Mouse (Mus musculus): ENCODE results near the gene Senp3. TPM values are rescaled to one million over a fixed set of nuclear protein-coding genes. Genes with fewer than 3 reads are reported as not detected.
A peak's percentile ranks its signal among the peaks of the same experiment; 100 is the strongest.
"Not testable (repeated sequence)": the region's sequence is repeated elsewhere in the genome, so short reads cannot be mapped to it uniquely, and the experiment has no call there.

Senp3 gene
- 83.7 and 90.5 TPM in 2 replicates for polyA plus RNA-seq (2015; fragmentation: Nextera tagmentation; extraction: Ambion mirVana)

GRCm38 (mm10) chr11:69681314-69682208 lies at the start of gene Senp3:
Gene Senp3 (minus strand): TSS chr11:69682084.
- under 1% methylated on average over 70 of the region's 80 CpGs for WGBS
- peaks cover 58% of the 10 kb centered on the region for H3K4me1 ChIP-seq
- H3K27me3 ChIP-seq = no peaks in the 10 kb centered on the region
- H3K9me3 ChIP-seq (replicated peaks) = no peaks in the 10 kb centered on the region
- peak within 1 kb of the TSS; percentile 80 for H3K4me3 ChIP-seq (replicated peaks)
- H3K9ac ChIP-seq = peak within 1 kb of the TSS; percentile 78
- ATAC-seq (ENCODE audit: insufficient number of reproducible peaks, low FRiP score, low TSS enrichment, low read depth) = peak; percentile 95
- H3K4me2 ChIP-seq (replicated peaks) = peak within 1 kb of the TSS; percentile 85
- peaks cover 22% of the 10 kb centered on the region for H3K36me3 ChIP-seq
- H3K27ac ChIP-seq (replicated peaks) = peak within 1 kb of the TSS; percentile 97

- H3K36me3 ChIP-seq = peaks cover 32% of the 10 kb centered on the region
- not testable (repeated sequence) for H3K4me3 ChIP-seq (replicated peaks); H3K9me3 ChIP-seq (replicated peaks); H3K4me2 ChIP-seq (replicated peaks); H3K4me1 ChIP-seq; H3K27ac ChIP-seq (replicated peaks); H3K27me3 ChIP-seq; ATAC-seq (ENCODE audit: insufficient number of reproducible peaks, low FRiP score, low TSS enrichment, low read depth); H3K9ac ChIP-seq
- 89% methylated on average over 2 of the region's 3 CpGs for WGBS
Observed at GRCm38 (mm10) chr11:69731408-69731807, 49.5 kb upstream of the Senp3 start.

GRCm38 (mm10) chr11:69729063-69729462 lies 47.2 kb upstream of the Senp3 start:
- Histone ChIP-seq H3K27ac (replicated peaks) (no peak overlapping the region), H3K27me3 (no peaks in the 10 kb centered on the region), H3K9me3 (replicated peaks) (no peaks in the 10 kb centered on the region), H3K4me3 (replicated peaks) (no peak overlapping the region), H3K36me3 (peaks cover 8% of the 10 kb centered on the region), H3K4me2 (replicated peaks) (no peak overlapping the region), H3K4me1 (no peaks in the 10 kb centered on the region), H3K9ac (no peak overlapping the region)
- no peak for ATAC-seq (ENCODE audit: insufficient number of reproducible peaks, low FRiP score, low TSS enrichment, low read depth)
- 18% methylated on average over 3 of the region's 3 CpGs for WGBS

DNA sequence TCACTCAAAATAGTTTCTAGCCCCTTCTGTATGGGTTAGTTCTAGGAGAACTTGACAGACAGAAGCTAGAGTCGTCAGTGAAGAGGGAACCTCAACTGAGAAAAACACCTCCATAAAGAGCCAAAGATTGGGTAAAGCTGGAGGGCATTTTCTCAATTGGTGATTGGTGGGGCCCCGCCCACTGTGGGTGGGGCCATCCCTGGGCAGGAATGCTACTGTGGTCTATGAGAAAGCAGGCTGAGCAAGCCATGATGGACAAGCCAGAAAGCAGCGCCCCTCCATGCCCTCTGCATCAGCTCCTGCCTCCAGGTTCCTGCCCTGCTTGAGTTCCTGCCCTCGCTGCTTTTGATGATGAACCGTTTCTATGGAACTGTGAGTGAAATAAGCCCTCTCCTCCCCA lies 44.1 kb upstream of the Senp3 start:
- Histone ChIP-seq H3K4me3 (replicated peaks) (no peak overlapping the region), H3K9ac (no peak overlapping the region), H3K4me1 (no peaks in the 10 kb centered on the region), H3K27me3 (no peaks in the 10 kb centered on the region), H3K9me3 (replicated peaks) (no peaks in the 10 kb centered on the region), H3K27ac (replicated peaks) (no peak overlapping the region), H3K4me2 (replicated peaks) (no peak overlapping the region), H3K36me3 (no peaks in the 10 kb centered on the region)
- no peak for ATAC-seq (ENCODE audit: insufficient number of reproducible peaks, low FRiP score, low TSS enrichment, low read depth)
- WGBS = 37% methylated on average over 5 of the region's 5 CpGs

DNA sequence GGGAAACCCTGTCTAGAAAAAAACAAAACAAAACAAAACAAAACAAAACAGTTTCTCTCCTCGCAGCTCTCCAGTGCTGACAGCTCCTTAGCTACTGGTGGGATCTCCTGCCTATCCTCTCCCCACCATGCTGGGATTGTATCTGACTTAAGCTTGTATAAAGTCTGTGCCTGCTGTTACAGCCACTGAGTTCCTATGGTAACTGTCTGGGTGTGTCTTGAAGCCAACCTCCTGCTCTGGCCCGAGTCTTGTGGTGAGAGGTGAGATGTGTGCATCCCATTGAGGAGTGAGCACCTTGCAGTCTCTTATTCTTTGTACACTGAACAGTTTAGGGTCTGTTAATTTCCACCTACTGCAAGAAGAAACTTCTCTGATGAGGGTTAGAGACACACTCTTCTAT lies 41.2 kb upstream of the Senp3 start:
- Histone ChIP-seq H3K4me2 (replicated peaks) (no peak overlapping the region), H3K9me3 (replicated peaks) (no peaks in the 10 kb centered on the region), H3K9ac (no peak overlapping the region), H3K4me3 (replicated peaks) (no peak overlapping the region), H3K27me3 (no peaks in the 10 kb centered on the region), H3K4me1 (no peaks in the 10 kb centered on the region), H3K36me3 (no peaks in the 10 kb centered on the region), H3K27ac (replicated peaks) (no peak overlapping the region)
- 42% methylated on average over 2 of the region's 2 CpGs for WGBS
- no peak for ATAC-seq (ENCODE audit: insufficient number of reproducible peaks, low FRiP score, low TSS enrichment, low read depth)

- Histone ChIP-seq H3K9ac (no peak overlapping the region), H3K27me3 (no peaks in the 10 kb centered on the region), H3K27ac (replicated peaks) (no peak overlapping the region), H3K4me3 (replicated peaks) (no peak overlapping the region), H3K36me3 (no peaks in the 10 kb centered on the region), H3K9me3 (replicated peaks) (no peaks in the 10 kb centered on the region), H3K4me1 (no peaks in the 10 kb centered on the region), H3K4me2 (replicated peaks) (no peak overlapping the region)
- WGBS = 63% methylated on average over 6 of the region's 6 CpGs
- ATAC-seq (ENCODE audit: insufficient number of reproducible peaks, low FRiP score, low TSS enrichment, low read depth) = no peak
Observed at GRCm38 (mm10) chr11:69720852-69721251, 39.0 kb upstream of the Senp3 start.

GRCm38 (mm10) chr11:69719423-69719822 lies 37.5 kb upstream of the Senp3 start:
- no peaks in the 10 kb centered on the region for H3K27me3 ChIP-seq
- H3K9me3 ChIP-seq (replicated peaks) = no peaks in the 10 kb centered on the region
- no peak for ATAC-seq (ENCODE audit: insufficient number of reproducible peaks, low FRiP score, low TSS enrichment, low read depth)
- H3K4me3 ChIP-seq (replicated peaks) = no peak overlapping the region
- H3K4me1 ChIP-seq = 0 out of 2 replicates have a peak, but pooled peaks cover 5% of the 10 kb centered on the region
- no peaks in the 10 kb centered on the region for H3K36me3 ChIP-seq
- H3K4me2 ChIP-seq (replicated peaks) = no peak overlapping the region
- H3K9ac ChIP-seq = no peak overlapping the region
- WGBS = 74% methylated on average over 6 of the region's 6 CpGs
- H3K27ac ChIP-seq (replicated peaks) = no peak overlapping the region

- no peak for ATAC-seq (ENCODE audit: insufficient number of reproducible peaks, low FRiP score, low TSS enrichment, low read depth)
- H3K4me2 ChIP-seq (replicated peaks) = 0 out of 2 replicates have a peak overlapping the region, but pooled peaks have one; percentile 8
- H3K4me3 ChIP-seq (replicated peaks) = no peak overlapping the region
- H3K9me3 ChIP-seq (replicated peaks) = no peaks in the 10 kb centered on the region
- H3K36me3 ChIP-seq = no peaks in the 10 kb centered on the region
- H3K27ac ChIP-seq (replicated peaks) = no peak overlapping the region
- 26% methylated on average over 15 of the region's 15 CpGs for WGBS
- 0 out of 2 replicates have a peak, but pooled peaks cover 5% of the 10 kb centered on the region for H3K4me1 ChIP-seq
- no peak overlapping the region for H3K9ac ChIP-seq
- H3K27me3 ChIP-seq = no peaks in the 10 kb centered on the region
Observed at GRCm38 (mm10) chr11:69718661-69719060, 36.8 kb upstream of the Senp3 start.

DNA sequence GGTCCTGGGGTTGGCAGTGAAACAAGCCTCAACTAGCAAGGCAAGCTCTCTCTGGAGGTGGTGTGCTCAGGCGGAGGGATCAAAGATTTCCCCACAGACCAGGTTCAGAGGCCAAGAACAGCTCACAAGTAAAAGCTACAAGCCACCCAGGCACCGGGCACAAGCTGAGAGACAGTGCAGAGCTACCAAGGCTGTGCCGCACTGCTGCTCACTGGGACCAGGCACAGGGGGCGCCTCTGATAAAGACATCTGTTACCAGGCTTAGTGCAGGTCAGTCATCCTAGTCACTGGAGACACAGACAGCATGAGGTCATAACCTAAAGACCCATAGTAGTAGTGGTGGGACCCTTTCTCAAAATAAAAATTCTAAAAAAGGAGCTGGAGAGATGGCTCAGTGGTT lies 35.1 kb upstream of the Senp3 start:
- Histone ChIP-seq H3K27me3 (no peaks in the 10 kb centered on the region), H3K4me3 (replicated peaks) (no peak overlapping the region), H3K27ac (replicated peaks) (no peak overlapping the region), H3K4me2 (replicated peaks) (no peak overlapping the region), H3K4me1 (0 out of 2 replicates have a peak, but pooled peaks cover 5% of the 10 kb centered on the region), H3K36me3 (no peaks in the 10 kb centered on the region), H3K9ac (no peak overlapping the region), H3K9me3 (replicated peaks) (no peaks in the 10 kb centered on the region)
- no peak for ATAC-seq (ENCODE audit: insufficient number of reproducible peaks, low FRiP score, low TSS enrichment, low read depth)
- WGBS = 70% methylated on average over 4 of the region's 4 CpGs

GRCm38 (mm10) chr11:69715929-69716328 lies 34.0 kb upstream of the Senp3 start:
- Histone ChIP-seq H3K36me3 (no peaks in the 10 kb centered on the region), H3K4me1 (0 out of 2 replicates have a peak, but pooled peaks cover 5% of the 10 kb centered on the region), H3K9me3 (replicated peaks) (no peaks in the 10 kb centered on the region), H3K27ac (replicated peaks) (no peak overlapping the region), H3K27me3 (no peaks in the 10 kb centered on the region), H3K9ac (no peak overlapping the region), H3K4me3 (replicated peaks) (no peak overlapping the region), H3K4me2 (replicated peaks) (no peak overlapping the region)
- WGBS = 26% methylated on average over 5 of the region's 5 CpGs
- ATAC-seq (ENCODE audit: insufficient number of reproducible peaks, low FRiP score, low TSS enrichment, low read depth) = no peak

GRCm38 (mm10) chr11:69715482-69715881 lies 33.6 kb upstream of the Senp3 start:
- Histone ChIP-seq H3K9ac (no peak overlapping the region), H3K27me3 (no peaks in the 10 kb centered on the region), H3K36me3 (no peaks in the 10 kb centered on the region), H3K9me3 (replicated peaks) (no peaks in the 10 kb centered on the region), H3K4me1 (0 out of 2 replicates have a peak, but pooled peaks cover 5% of the 10 kb centered on the region), H3K4me3 (replicated peaks) (no peak overlapping the region), H3K27ac (replicated peaks) (no peak overlapping the region), H3K4me2 (replicated peaks) (no peak overlapping the region)
- WGBS = 58% methylated on average over 9 of the region's 9 CpGs
- ATAC-seq (ENCODE audit: insufficient number of reproducible peaks, low FRiP score, low TSS enrichment, low read depth) = no peak
